Mouse (Mus musculus) E14TG2a.4 (cell line): ENCODE measurements around the gene Rdh8.

ENCODE experiments used
- CTCF ChIP-seq: conservative IDR thresholded peaks from 2 replicates; pipeline ENCODE4 v1.5.1; 2014; ENCODE audit warnings: low read length
- NANOG ChIP-seq: IDR thresholded peaks from 2 replicates; pipeline ENCODE4 v1.6.1; 2014; ENCODE audit warnings: borderline replicate concordance, low read length, mixed read lengths
- POU5F1 ChIP-seq: IDR thresholded peaks from 2 replicates; pipeline ENCODE4 v1.6.1; 2014; ENCODE audit warnings: low read length, borderline replicate concordance

DNA sequence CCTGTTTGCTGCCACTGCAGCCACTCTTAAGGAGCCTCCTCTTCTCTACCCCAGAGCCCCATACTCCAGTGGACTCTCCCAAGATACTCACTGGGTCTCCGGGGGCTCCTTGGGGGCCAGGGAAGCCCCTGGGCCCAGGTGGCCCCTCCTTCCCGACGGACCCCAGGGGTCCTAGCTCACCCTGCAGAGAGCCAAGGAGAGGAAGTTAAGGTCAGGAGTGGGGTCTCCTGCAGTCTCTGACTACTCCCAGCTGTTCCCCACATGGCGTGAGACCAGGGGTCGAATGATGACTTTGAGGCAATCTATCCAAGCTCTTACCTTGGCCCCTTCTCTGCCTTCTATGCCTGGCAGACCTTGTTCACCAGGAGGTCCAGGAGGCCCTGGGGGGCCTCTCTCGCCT is 33.2 kb upstream of the Rdh8 start:
- TF ChIP-seq CTCF: no peak
- TF ChIP-seq NANOG: no peak
- TF ChIP-seq POU5F1: no peak
